Mouse (Mus musculus) stomach, embryonic 15.5 days (tissue): ENCODE measurements around the gene Aldh1a1. TPM values are rescaled to one million over a fixed set of nuclear protein-coding genes. Genes with fewer than 3 reads are reported as not detected.
A peak's percentile ranks its signal among the peaks of the same experiment; 100 is the strongest.

Experiments used
- ATAC-seq: fragments of 200-750 bp; cut with Nextera tagmentation; 2 replicates; pipeline ENCODE4 v1.8.0; 2017; ENCODE audit warnings: low read depth, moderate number of reproducible peaks, moderate TSS enrichment; ENCODE audit not compliant: insufficient read depth, low FRiP score
- H3K27ac ChIP-seq: fragments of 300-500 bp; sonication (generic); 2 replicates; pipeline ENCODE4 v1.5.1; 2015; ENCODE audit warnings: mild to moderate bottlenecking, inconsistent platforms
- H3K27me3 ChIP-seq: fragments of 300-500 bp; sonication (generic); replicated peaks from 2 replicates; pipeline ENCODE4 v1.6.1; 2015; ENCODE audit warnings: inconsistent platforms
- H3K36me3 ChIP-seq: fragments of 300-500 bp; sonication (generic); 2 replicates; pipeline ENCODE4 v1.6.1; 2015; ENCODE audit warnings: inconsistent platforms
- H3K4me1 ChIP-seq: fragments of 300-500 bp; sonication (generic); 2 replicates; pipeline ENCODE4 v1.6.1; 2015; ENCODE audit warnings: inconsistent platforms
- H3K4me2 ChIP-seq: fragments of 300-500 bp; sonication (generic); 2 replicates; pipeline ENCODE4 v1.6.1; 2015; ENCODE audit warnings: mild to moderate bottlenecking, inconsistent platforms
- H3K4me3 ChIP-seq: fragments of 300-500 bp; sonication (generic); replicated peaks from 2 replicates; pipeline ENCODE4 v1.5.1; 2015; ENCODE audit warnings: inconsistent platforms
- H3K9ac ChIP-seq: fragments of 300-500 bp; sonication (generic); 2 replicates; pipeline ENCODE4 v1.6.1; 2015; ENCODE audit warnings: inconsistent platforms
- H3K9me3 ChIP-seq: fragments of 300-500 bp; sonication (generic); 2 replicates; pipeline ENCODE4 v1.6.1; 2016; ENCODE audit warnings: inconsistent platforms
- WGBS: fragments of 180-500 bp; shearing (Covaris S2); methylation state at CpG from one replicate; pipeline ENCODE4 v1.1.7; 2015; 5-methylcytosine and 5-hydroxymethylcytosine counted together
- polyA plus RNA-seq: library from polyadenylated mRNA; unstranded; fragments of >200 nt; fragmentation: Nextera tagmentation; extraction: Ambion mirVana; gene quantifications from 2 replicates; pipeline ENCODE4 v1.2.1, GENCODE M21; 2015

Aldh1a1 gene
- polyA plus RNA-seq, 1 experiment from 2014 or later: 35.2 TPM

GRCm38 (mm10) chr19:20557211-20557610, 64.7 kb downstream of the Aldh1a1 start:
- H3K9ac ChIP-seq: no peak overlapping the region
- WGBS: 81% methylated on average over 4 of the region's 4 CpGs

GRCm38 (mm10) chr19:20558069-20558468, 65.6 kb downstream of the Aldh1a1 start:
- Histone ChIP-seq H3K9me3 (no peaks in the 10 kb centered on the region), H3K4me2 (no peak overlapping the region), H3K27ac (no peak overlapping the region), H3K9ac (no peak overlapping the region), H3K4me3 (no peak overlapping the region), H3K27me3 (no peaks in the 10 kb centered on the region), H3K36me3 (no peaks in the 10 kb centered on the region), H3K4me1 (no peaks in the 10 kb centered on the region)
- WGBS: 85% methylated on average over 3 of the region's 3 CpGs
- ATAC-seq: no peak

More at GRCm38 (mm10) chr19:20557211-20557610, 64.7 kb downstream of the Aldh1a1 start:
- no peak for ATAC-seq
- no peak overlapping the region for H3K4me3 ChIP-seq
- no peak overlapping the region for H3K4me2 ChIP-seq
- H3K27ac ChIP-seq: no peak overlapping the region
- H3K4me1 ChIP-seq: no peaks in the 10 kb centered on the region
- H3K9me3 ChIP-seq: no peaks in the 10 kb centered on the region
- H3K36me3 ChIP-seq: no peaks in the 10 kb centered on the region
- no peaks in the 10 kb centered on the region for H3K27me3 ChIP-seq

DNA sequence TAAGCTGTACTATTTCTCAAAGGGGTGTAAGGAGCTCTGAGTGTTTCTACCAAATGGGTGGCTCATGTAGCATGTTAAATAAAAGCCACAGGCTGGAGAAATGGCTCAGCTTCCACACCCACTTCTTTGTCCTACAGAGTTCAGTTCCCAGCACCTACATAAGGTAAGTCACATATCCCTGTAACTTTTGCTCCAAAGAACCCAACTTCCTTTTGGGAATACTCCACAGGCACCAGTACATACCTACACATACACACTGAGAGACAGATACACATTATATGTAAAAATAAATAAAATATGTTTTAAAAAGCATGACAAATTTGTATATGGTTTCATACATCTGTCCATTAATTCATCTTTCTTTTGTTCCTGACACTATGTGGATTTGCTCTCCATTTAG, 66.0 kb downstream of the Aldh1a1 start:
- no peaks in the 10 kb centered on the region for H3K9me3 ChIP-seq
- no peaks in the 10 kb centered on the region for H3K27me3 ChIP-seq
- no peak overlapping the region for H3K9ac ChIP-seq
- ATAC-seq: no peak
- H3K4me2 ChIP-seq: no peak overlapping the region
- H3K4me1 ChIP-seq: no peaks in the 10 kb centered on the region
- H3K4me3 ChIP-seq: no peak overlapping the region
- H3K27ac ChIP-seq: 0 out of 2 replicates have a peak overlapping the region, but pooled peaks have one; percentile 18
- H3K36me3 ChIP-seq: no peaks in the 10 kb centered on the region

DNA sequence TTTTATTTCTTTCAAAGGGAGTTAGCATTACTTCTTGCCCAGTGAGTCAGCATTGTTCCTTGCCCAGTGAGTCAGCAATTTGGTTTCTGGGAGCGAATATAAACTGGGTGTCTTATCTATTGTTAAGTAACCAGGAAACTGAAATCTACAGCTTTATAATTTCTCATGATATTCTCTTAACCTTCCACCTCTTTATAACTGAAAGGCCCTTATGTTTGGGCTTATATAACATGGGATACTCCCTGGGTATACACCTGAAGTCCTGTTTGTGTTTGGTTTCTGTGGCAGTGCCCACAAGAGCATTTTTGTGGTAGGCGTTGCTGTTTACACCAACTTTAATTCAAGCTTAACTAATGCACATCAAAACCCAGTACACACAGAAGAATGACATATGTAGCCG, 66.4 kb downstream of the Aldh1a1 start:
- Histone ChIP-seq H3K27ac (no peak overlapping the region), H3K4me1 (no peaks in the 10 kb centered on the region), H3K27me3 (no peaks in the 10 kb centered on the region), H3K9ac (no peak overlapping the region), H3K36me3 (no peaks in the 10 kb centered on the region), H3K4me2 (no peak overlapping the region), H3K9me3 (no peaks in the 10 kb centered on the region), H3K4me3 (no peak overlapping the region)
- peak; percentile 75; the same call in 1 of the 2 replicates for ATAC-seq
- WGBS: 69% methylated on average over 3 of the region's 3 CpGs

DNA sequence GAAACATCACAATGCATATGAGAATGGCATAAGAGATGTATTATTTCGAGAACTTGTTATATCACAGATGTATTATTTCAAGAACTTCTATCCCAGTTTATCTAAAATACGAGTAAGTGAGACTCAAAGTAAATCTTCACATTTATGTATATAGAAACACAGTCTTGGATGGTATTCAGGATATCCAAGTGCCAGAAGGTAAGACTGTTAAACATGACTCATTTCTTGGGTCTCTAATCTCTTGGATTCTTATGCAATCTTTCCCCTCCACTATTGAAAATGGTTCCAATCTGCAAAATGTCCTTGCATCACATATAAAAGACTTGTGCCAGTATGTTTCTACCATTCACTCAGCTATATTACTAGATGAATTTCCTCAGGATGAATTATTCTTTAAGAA, 67.4 kb downstream of the Aldh1a1 start:
- H3K27me3 ChIP-seq: no peaks in the 10 kb centered on the region
- ATAC-seq: no peak
- H3K27ac ChIP-seq: no peak overlapping the region
- no peak overlapping the region for H3K4me2 ChIP-seq
- H3K9ac ChIP-seq: no peak overlapping the region
- no peaks in the 10 kb centered on the region for H3K36me3 ChIP-seq
- 61% methylated on average over 2 of the region's 2 CpGs for WGBS
- H3K9me3 ChIP-seq: no peaks in the 10 kb centered on the region
- no peaks in the 10 kb centered on the region for H3K4me1 ChIP-seq
- H3K4me3 ChIP-seq: no peak overlapping the region

DNA sequence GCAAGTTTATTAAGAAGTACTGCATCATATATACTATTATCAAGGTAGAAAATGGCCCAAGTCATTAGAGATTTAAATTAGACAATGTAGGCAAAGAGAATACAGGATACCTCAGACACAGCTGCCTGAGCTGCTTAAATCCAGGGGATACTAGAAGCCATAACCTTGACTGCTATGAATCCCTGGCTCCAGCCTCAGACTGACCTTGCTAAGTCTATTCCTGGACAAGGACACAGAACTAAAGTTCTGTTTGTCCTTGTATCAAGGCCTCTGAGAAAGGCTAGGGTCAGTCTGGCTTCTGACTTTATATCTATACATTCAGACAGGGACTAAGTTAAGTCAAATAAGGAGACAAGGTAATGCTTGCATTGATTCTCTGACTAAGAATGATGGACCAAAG, 69.9 kb downstream of the Aldh1a1 start:
- H3K27me3 ChIP-seq: no peaks in the 10 kb centered on the region
- no peaks in the 10 kb centered on the region for H3K4me1 ChIP-seq
- no peak overlapping the region for H3K9ac ChIP-seq
- no peak overlapping the region for H3K4me3 ChIP-seq
- ATAC-seq: no peak
- no peaks in the 10 kb centered on the region for H3K9me3 ChIP-seq
- no peaks in the 10 kb centered on the region for H3K36me3 ChIP-seq
- no peak overlapping the region for H3K4me2 ChIP-seq
- no peak overlapping the region for H3K27ac ChIP-seq

DNA sequence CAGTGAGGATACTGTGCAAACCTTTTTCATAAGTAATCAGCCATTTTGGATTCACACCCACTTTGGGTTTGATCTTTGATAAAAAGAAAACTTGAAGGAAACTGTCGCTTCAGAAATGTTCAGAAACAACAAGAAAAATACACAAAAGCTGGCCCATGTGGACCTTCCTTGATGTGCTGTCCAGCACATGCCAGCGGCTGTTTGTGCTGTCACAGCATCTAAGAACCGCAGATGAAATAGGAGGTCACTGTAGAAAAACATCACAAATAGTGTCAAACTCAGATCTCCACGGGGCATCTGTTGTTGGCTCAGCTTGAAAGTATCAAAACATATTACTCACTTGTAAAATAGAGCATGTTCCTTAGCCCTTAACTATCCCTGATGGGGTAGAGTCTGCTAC, 73.8 kb downstream of the Aldh1a1 start:
- no peaks in the 10 kb centered on the region for H3K4me1 ChIP-seq
- ATAC-seq: no peak
- no peak overlapping the region for H3K9ac ChIP-seq
- no peak overlapping the region for H3K27ac ChIP-seq
- H3K4me2 ChIP-seq: no peak overlapping the region
- no peaks in the 10 kb centered on the region for H3K36me3 ChIP-seq
- H3K4me3 ChIP-seq: no peak overlapping the region
- no peaks in the 10 kb centered on the region for H3K9me3 ChIP-seq
- 87% methylated on average over 4 of the region's 4 CpGs for WGBS
- H3K27me3 ChIP-seq: no peaks in the 10 kb centered on the region

DNA sequence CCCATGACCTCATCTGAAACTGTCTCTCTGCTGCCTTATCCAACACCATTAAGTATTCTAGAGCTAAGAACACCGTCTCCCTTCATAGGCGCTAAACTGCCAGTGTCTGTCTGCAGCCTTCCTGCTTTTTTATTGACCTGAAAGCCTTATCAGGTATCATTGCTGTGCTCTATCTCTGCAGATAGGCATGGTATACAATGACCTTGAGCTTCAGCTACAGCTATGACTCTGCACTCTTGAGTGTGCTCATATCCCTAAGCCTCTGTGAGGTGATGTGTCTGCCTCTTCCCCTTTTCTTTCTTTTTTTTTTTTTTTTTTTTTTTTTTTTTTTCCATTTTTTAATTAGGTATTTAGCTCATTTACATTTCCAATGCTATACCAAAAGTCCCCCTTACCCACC, 74.5 kb downstream of the Aldh1a1 start:
- Histone ChIP-seq H3K9ac (no peak overlapping the region), H3K27me3 (no peaks in the 10 kb centered on the region), H3K36me3 (no peaks in the 10 kb centered on the region), H3K27ac (no peak overlapping the region), H3K9me3 (no peaks in the 10 kb centered on the region), H3K4me2 (no peak overlapping the region), H3K4me1 (no peaks in the 10 kb centered on the region), H3K4me3 (no peak overlapping the region)
- 97% methylated on average over 2 of the region's 2 CpGs for WGBS
- no peak for ATAC-seq

DNA sequence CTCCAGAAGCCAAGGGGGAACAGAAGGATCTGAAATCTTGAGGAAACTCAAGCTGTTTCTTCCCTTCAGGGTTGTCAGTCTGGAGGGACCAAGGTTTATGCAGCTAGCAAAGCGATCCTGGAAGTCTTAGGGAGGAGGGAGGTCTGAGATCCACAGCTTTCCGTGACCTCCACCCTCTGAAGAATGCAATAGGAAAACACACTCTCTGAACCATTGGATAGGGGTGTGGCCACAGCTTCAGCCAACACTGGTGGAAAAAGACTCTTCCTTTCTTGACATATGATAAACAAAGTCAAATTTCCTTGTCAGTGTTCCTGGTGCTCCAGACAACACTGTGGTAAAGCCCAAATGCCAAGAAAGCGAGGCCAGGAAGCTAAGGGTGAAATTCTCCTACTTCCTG, 84.5 kb downstream of the Aldh1a1 start:
- H3K4me1 ChIP-seq: 0 out of 2 replicates have a peak, but pooled peaks cover 6% of the 10 kb centered on the region
- WGBS: 56% methylated on average over 3 of the region's 3 CpGs
- no peak for ATAC-seq

GRCm38 (mm10) chr19:20577429-20577828, 84.9 kb downstream of the Aldh1a1 start:
- Histone ChIP-seq H3K4me1 (0 out of 2 replicates have a peak, but pooled peaks cover 6% of the 10 kb centered on the region), H3K27me3 (no peaks in the 10 kb centered on the region), H3K4me3 (no peak overlapping the region), H3K27ac (peak overlapping the region; percentile 41; the same call in 1 of the 2 replicates), H3K36me3 (no peaks in the 10 kb centered on the region), H3K9ac (no peak overlapping the region), H3K9me3 (no peaks in the 10 kb centered on the region), H3K4me2 (no peak overlapping the region)
- WGBS: 46% methylated on average over 5 of the region's 5 CpGs
- ATAC-seq: no peak

More for the DNA sequence above, 84.5 kb downstream of the Aldh1a1 start:
- Histone ChIP-seq H3K27ac (peak overlapping the region; percentile 41; the same call in 1 of the 2 replicates), H3K9me3 (no peaks in the 10 kb centered on the region), H3K4me2 (no peak overlapping the region), H3K4me3 (no peak overlapping the region), H3K36me3 (no peaks in the 10 kb centered on the region), H3K9ac (no peak overlapping the region), H3K27me3 (no peaks in the 10 kb centered on the region)

DNA sequence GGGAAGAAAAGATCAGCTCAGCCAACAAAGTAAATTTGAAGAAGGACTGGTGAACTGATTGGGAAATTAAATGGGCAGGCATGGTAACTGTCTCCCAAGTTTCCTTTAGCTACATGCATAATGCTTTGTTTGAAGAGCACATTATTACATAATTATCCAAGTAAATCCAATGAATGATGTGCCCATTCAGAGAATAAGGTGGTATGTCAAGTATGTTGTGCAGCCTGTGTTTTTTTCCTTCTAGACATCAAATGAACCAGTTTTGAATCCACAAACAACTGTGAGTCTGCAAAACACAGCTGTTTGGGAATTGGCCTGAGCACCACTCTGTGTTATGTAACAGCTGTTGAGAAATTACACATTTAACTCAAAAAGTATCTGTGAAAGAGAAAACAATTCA, 107.4 kb downstream of the Aldh1a1 start:
- Histone ChIP-seq H3K36me3 (no peaks in the 10 kb centered on the region), H3K9ac (no peak overlapping the region), H3K27me3 (no peaks in the 10 kb centered on the region)

GRCm38 (mm10) chr19:20601739-20602138, 109.2 kb downstream of the Aldh1a1 start:
- Histone ChIP-seq H3K9me3 (no peaks in the 10 kb centered on the region), H3K4me1 (no peaks in the 10 kb centered on the region), H3K4me3 (peak overlapping the region; percentile 13; the same call in 1 of the 2 replicates), H3K9ac (no peak overlapping the region), H3K27me3 (no peaks in the 10 kb centered on the region), H3K36me3 (no peaks in the 10 kb centered on the region), H3K27ac (peak overlapping the region; percentile 21; the same call in 1 of the 2 replicates), H3K4me2 (peak overlapping the region; percentile 29)
- ATAC-seq: peak; percentile 85
- WGBS: 51% methylated on average over 3 of the region's 3 CpGs

More for the DNA sequence above, 107.4 kb downstream of the Aldh1a1 start:
- Histone ChIP-seq H3K4me2 (no peak overlapping the region), H3K27ac (no peak overlapping the region), H3K4me1 (no peaks in the 10 kb centered on the region), H3K4me3 (no peak overlapping the region), H3K9me3 (no peaks in the 10 kb centered on the region)
- ATAC-seq: no peak

- H3K27ac ChIP-seq: no peak overlapping the region
- H3K4me3 ChIP-seq: no peak overlapping the region
- H3K9ac ChIP-seq: no peak overlapping the region
- 70% methylated on average over 1 of the region's 1 CpGs for WGBS
- no peaks in the 10 kb centered on the region for H3K9me3 ChIP-seq
- no peak overlapping the region for H3K4me2 ChIP-seq
- H3K4me1 ChIP-seq: no peaks in the 10 kb centered on the region
- ATAC-seq: no peak
- no peaks in the 10 kb centered on the region for H3K36me3 ChIP-seq
- H3K27me3 ChIP-seq: no peaks in the 10 kb centered on the region
These were observed 110.7 kb downstream of the Aldh1a1 start for GRCm38 (mm10) chr19:20603212-20603611.
